Mouse (Mus musculus): ENCODE data around the gene Zfp987. TPM values are rescaled to one million over a fixed set of nuclear protein-coding genes. Genes with fewer than 3 reads are reported as not detected.
"Not testable (repeated sequence)": the region's sequence is repeated elsewhere in the genome, so short reads cannot be mapped to it uniquely, and the experiment has no call there.

Zfp987 gene
- not detected in 2 replicates for polyA plus RNA-seq (2012; rRNA removed)

GRCm38 (mm10) chr4:146096998-146097397 lies at the start of gene Zfp987:
Zfp987 (plus strand) TSS chr4:146097298.
- DNase-seq (ENCODE audit: low read depth) = not testable (repeated sequence)

GRCm38 (mm10) chr4:146052536-146052935 lies 44.6 kb upstream of the Zfp987 start:
- not testable (repeated sequence) for DNase-seq (ENCODE audit: low read depth)

DNA sequence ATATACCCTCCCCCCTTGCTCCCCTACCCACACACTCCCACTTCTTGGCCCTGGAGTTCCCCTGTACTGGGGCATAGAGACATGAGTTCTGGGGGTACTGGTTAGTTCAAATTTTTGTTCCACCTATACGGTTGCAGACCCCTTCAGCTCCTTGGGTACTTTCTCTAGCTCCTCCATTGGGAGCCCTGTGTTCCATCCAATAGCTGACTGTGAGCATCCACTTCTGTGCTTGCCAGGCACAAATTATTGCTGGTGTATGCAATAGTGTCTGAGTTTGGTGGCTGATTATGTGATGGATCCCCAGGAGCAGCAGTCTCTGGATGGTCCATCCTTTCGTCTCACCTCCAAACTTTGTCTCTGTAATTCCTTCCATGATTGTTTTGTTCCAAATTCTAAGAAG lies 43.7 kb upstream of the Zfp987 start:
- DNase-seq (ENCODE audit: low read depth) = not testable (repeated sequence)

DNA sequence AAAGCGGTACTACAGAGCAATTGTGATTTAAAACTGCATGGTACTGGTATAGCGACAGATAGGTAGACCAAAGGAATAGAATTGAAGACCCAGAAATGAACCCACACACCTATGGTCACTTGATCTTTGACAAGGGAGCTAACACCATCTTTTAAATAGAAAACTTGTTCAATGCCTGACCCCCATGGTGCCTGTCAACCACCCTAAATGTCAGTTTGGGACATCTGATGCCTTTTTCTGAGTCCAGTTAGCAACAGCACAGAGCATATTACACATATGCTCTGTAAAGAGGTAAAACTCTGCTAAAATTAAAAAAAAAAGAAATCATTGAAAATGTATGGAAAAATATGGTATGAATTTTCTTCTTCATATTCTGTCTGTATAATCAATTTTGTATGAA lies 41.8 kb upstream of the Zfp987 start:
- DNase-seq (ENCODE audit: low read depth) = no peak

GRCm38 (mm10) chr4:146058646-146059045 lies 38.5 kb upstream of the Zfp987 start:
- DNase-seq (ENCODE audit: low read depth) = not testable (repeated sequence)

More for the DNA sequence above, 41.8 kb upstream of the Zfp987 start:
- TF ChIP-seq CTCF (IDR thresholded peaks at IDR 0.05; ENCODE audit: borderline replicate concordance, extremely low read depth, insufficient read depth, insufficient read length) = no peak
- no peak for TF ChIP-seq POLR2A (IDR thresholded peaks at IDR 0.05; ENCODE audit: borderline replicate concordance, extremely low read depth, insufficient read depth, insufficient read length, poor library complexity, severe bottlenecking)

DNA sequence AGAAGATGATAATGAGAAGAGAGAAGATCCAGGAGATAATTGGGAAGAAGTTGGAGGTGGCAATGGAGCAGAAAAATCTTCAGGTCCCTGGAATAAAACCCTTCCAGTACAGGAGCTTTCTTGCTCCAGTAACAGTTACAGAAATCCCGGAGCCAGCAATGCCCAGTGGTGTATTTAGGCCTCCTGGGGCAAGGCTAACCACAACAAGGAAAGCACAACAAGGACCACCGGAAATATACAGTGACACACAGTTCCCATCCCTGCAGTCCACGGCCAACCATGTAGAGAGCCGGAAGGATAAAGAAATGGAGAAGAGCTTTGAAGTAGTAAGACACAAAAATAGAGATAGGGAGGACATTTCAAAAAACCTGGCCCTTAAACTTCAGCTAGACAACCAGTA lies 38.0 kb upstream of the Zfp987 start:
- DNase-seq (ENCODE audit: low read depth) = not testable (repeated sequence)

GRCm38 (mm10) chr4:146059974-146060693 lies 37.0 kb upstream of the Zfp987 start:
- DNase-seq (ENCODE audit: low read depth) = not testable (repeated sequence)

DNA sequence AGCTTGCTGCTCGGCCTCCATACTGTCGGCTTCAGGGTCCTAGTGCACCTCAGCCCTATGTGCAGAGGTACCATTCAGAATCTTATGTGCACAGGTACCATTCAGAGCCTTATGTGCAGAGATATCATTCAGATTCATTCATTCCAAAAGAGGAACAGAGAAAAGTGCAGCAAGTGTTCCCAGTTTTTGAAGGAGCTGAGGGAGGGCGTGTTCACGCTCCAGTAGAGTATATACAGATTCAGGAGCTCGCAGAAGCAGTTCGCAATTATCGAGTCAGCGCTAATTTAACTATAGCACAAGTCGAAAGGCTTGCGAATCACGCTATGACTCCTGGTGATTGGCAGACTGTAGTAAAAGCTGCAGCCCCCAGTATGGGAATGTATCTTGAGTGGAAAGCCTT lies 36.0 kb upstream of the Zfp987 start:
- DNase-seq (ENCODE audit: low read depth) = not testable (repeated sequence)

DNA sequence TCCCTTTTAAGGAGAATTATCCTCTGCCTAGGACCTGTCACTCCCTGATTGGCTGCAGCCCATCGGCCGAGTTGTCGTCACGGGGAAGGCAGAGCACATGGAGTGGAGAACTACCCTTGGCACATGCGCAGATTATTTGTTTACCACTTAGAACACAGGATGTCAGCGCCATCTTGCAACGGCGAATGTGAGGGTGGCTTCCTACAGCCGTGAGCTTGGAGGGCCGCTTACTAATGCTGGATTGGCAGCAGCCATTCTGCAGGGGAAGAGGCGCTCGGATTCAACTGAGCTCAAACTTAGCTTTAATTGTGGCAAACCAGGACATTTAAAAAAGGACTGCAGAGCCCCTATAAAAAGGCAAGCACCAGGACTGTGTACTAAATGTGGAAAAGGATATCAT lies 35.1 kb upstream of the Zfp987 start:
- not testable (repeated sequence) for DNase-seq (ENCODE audit: low read depth)

DNA sequence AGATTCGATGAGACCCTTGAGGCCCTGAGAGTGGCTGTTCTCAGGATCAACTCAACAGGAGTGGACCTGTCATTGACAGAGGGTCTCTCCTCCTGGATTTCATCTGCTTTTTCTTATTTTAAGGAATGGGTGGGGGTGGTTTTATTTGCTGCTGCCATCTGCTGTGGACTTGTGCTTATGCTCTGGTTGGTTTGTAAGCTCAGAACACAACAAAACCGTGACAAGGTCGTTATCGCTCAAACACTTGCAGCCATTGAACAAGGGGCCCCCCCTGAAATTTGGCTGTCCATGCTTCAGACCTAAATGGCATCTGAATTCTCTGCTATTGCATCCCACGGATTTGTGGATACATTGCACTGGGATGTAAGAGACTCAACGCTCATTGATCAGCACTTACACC lies 34.1 kb upstream of the Zfp987 start:
- not testable (repeated sequence) for DNase-seq (ENCODE audit: low read depth)

DNA sequence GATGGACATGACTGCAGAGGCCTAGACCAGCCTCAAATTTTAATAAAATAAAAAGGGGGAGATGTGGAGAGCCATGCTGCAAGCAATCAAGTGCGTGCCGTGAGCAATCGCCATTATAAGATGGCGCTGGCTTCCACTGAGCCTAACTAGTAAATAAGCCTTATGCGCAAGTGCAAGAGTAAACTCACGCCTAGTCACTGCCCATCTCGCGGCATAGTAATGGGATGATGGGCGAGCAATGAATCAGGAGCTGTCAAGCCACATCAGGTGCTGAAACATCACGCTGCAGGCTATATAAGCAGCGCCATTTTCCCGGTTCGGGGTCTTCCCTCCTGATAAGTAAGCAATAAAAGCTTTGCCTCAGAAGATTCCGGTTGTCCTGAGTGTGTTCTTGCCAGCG lies 33.5 kb upstream of the Zfp987 start:
- not testable (repeated sequence) for DNase-seq (ENCODE audit: low read depth)

DNA sequence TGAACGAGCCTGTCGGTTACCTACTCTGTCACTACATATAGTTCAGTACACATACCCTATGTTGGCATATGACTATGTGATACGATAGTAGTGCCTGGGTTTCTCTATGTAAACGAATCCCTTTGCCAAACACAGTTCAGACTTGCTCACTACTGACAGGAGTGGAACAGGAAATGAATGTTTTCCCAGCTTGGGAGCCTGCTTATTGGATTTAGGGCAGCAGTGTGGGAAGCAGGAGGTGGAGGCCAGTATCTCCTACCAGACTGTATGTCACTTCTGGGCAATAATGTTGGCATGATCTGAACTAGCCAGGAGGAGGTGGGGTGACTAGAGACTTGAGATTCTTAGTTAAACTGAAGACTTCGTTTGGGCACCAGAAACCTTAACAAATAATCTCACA lies 32.3 kb upstream of the Zfp987 start:
- not testable (repeated sequence) for DNase-seq (ENCODE audit: low read depth)

GRCm38 (mm10) chr4:146066932-146067580 lies 30.0 kb upstream of the Zfp987 start:
- DNase-seq (ENCODE audit: low read depth) = not testable (repeated sequence)

DNA sequence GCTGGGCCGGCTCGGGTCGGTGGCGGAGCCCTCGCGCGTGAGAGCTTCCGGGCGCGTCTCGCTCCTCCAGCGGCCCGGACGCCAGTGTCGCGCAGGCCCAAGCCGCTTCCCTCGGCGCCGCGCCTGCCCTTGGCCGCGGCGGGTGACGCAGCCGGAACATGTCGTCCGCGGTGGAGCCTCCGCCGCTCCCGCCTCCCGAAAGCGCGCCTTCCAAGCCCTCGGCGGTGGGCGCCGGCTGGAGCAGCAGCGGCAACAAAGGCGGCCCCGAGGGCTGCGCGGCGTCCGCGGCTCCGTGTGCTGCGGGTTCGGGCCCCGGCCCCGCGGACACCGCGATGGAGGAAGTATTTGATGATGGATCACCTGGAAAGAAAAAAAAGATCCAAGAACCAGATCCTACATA lies 29.5 kb upstream of the Zfp987 start:
- not testable (repeated sequence) for DNase-seq (ENCODE audit: low read depth)

- DNase-seq (ENCODE audit: low read depth) = not testable (repeated sequence)
Observed at GRCm38 (mm10) chr4:146073264-146073663, 23.8 kb upstream of the Zfp987 start.

GRCm38 (mm10) chr4:146101448-146101847 lies 4.3 kb downstream of the Zfp987 start:
- not testable (repeated sequence) for DNase-seq (ENCODE audit: low read depth)

- not testable (repeated sequence) for DNase-seq (ENCODE audit: low read depth)
Observed at GRCm38 (mm10) chr4:146156524-146156923, 59.4 kb downstream of the Zfp987 start, which contains the start of gene Zfp600. Zfp600 (plus strand) TSS chr4:146156824.

DNA sequence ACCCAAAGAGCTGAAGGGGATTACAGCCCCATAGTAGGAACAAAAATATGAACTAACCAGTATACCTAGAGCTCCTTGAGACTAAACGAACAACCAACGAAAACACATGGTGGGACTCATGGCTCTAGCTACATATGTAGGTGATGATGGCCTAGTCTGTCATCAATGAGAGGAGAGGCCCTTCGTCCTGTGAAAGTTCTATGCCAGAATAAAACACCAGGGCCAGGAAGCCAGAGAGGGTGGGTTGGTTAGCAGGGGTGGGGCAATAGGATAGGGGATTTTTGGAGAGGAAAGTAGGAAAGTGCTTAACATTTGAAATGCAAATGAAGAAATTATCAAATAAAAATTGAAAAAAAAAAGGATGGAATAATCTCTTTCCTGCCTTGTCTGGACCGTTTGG lies 65.8 kb downstream of the Zfp987 start:
- DNase-seq (ENCODE audit: low read depth) = not testable (repeated sequence)

GRCm38 (mm10) chr4:146167202-146167832 lies 70.2 kb downstream of the Zfp987 start:
- DNase-seq (ENCODE audit: low read depth) = not testable (repeated sequence)

- DNase-seq (ENCODE audit: low read depth) = peak; percentile 2
Observed at GRCm38 (mm10) chr4:146167879-146168532, 70.9 kb downstream of the Zfp987 start.
